Mouse (Mus musculus): ENCODE data around the gene Gm4881. TPM values are rescaled to one million over a fixed set of nuclear protein-coding genes. Genes with fewer than 3 reads are reported as not detected.
A peak's percentile ranks its signal among the peaks of the same experiment; 100 is the strongest.

Gene Gm4881
- polyA plus RNA-seq, 1 experiment from 2014 or later = not detected

GRCm38 (mm10) chr7:24948774-24949173 is 4.5 kb upstream of the Gm4881 start:
- 2% methylated on average over 28 of the region's 29 CpGs for WGBS
- H3K27ac ChIP-seq = no peak overlapping the region
- no peak overlapping the region; the same call in none of the 2 replicates for H3K4me3 ChIP-seq
- no peak for DNase-seq (ENCODE audit: extremely low spot score, low spot score)
- peaks cover 45% of the 10 kb centered on the region for H3K4me1 ChIP-seq
- H3K27me3 ChIP-seq (ENCODE audit: poor library complexity, severe bottlenecking) = peaks cover 100% of the 10 kb centered on the region
- H3K9me3 ChIP-seq = no peaks in the 10 kb centered on the region
- H3K36me3 ChIP-seq (replicated peaks) = no peaks in the 10 kb centered on the region

- Histone ChIP-seq H3K4me1 (peaks cover 43% of the 10 kb centered on the region), H3K9me3 (no peaks in the 10 kb centered on the region), H3K4me3 (no peak overlapping the region), H3K36me3 (replicated peaks) (no peaks in the 10 kb centered on the region), H3K27me3 (ENCODE audit: poor library complexity, severe bottlenecking) (peaks cover 100% of the 10 kb centered on the region), H3K27ac (no peak overlapping the region)
- DNase-seq (ENCODE audit: extremely low spot score, low spot score) = no peak
- WGBS = under 1% methylated on average over 7 of the region's 7 CpGs
These were observed 3.2 kb upstream of the Gm4881 start for GRCm38 (mm10) chr7:24947316-24948048.

GRCm38 (mm10) chr7:24943641-24944040 is 653 bp downstream of the Gm4881 start:
- Histone ChIP-seq H3K9me3 (no peaks in the 10 kb centered on the region), H3K27me3 (ENCODE audit: poor library complexity, severe bottlenecking) (peaks cover 100% of the 10 kb centered on the region), H3K4me1 (peaks cover 20% of the 10 kb centered on the region), H3K4me3 (peak overlapping the region; percentile 53; the same call in 1 of the 2 replicates), H3K27ac (no peak overlapping the region), H3K36me3 (replicated peaks) (no peaks in the 10 kb centered on the region)
- DNase-seq (ENCODE audit: extremely low spot score, low spot score) = no peak
- 7% methylated on average over 6 of the region's 6 CpGs for WGBS

GRCm38 (mm10) chr7:24931651-24932050 is 12.6 kb downstream of the Gm4881 start:
- peaks cover 12% of the 10 kb centered on the region for H3K36me3 ChIP-seq (replicated peaks)
- H3K4me3 ChIP-seq = peak overlapping the region; percentile 9; the same call in 1 of the 2 replicates
- H3K27me3 ChIP-seq (ENCODE audit: poor library complexity, severe bottlenecking) = peaks cover 93% of the 10 kb centered on the region
- peaks cover 59% of the 10 kb centered on the region for H3K4me1 ChIP-seq
- no peaks in the 10 kb centered on the region for H3K9me3 ChIP-seq
- no peak overlapping the region for H3K27ac ChIP-seq
- under 1% methylated on average over 15 of the region's 15 CpGs for WGBS
- no peak for DNase-seq (ENCODE audit: extremely low spot score, low spot score)

- WGBS = 55% methylated on average over 6 of the region's 6 CpGs
- no peak overlapping the region for H3K27ac ChIP-seq
- H3K4me3 ChIP-seq = no peak overlapping the region
- peaks cover 24% of the 10 kb centered on the region for H3K36me3 ChIP-seq (replicated peaks)
- no peaks in the 10 kb centered on the region for H3K9me3 ChIP-seq
- DNase-seq (ENCODE audit: extremely low spot score, low spot score) = no peak
- peaks cover 59% of the 10 kb centered on the region for H3K4me1 ChIP-seq
- H3K27me3 ChIP-seq (ENCODE audit: poor library complexity, severe bottlenecking) = peaks cover 81% of the 10 kb centered on the region
These were observed 13.8 kb downstream of the Gm4881 start for GRCm38 (mm10) chr7:24930475-24930874.

- Histone ChIP-seq H3K9me3 (peaks cover 4% of the 10 kb centered on the region; the same call in 1 of the 2 replicates), H3K4me1 (0 out of 2 replicates have a peak, but pooled peaks cover 4% of the 10 kb centered on the region), H3K27ac (no peak overlapping the region), H3K36me3 (replicated peaks) (peaks cover 84% of the 10 kb centered on the region), H3K4me3 (no peak overlapping the region), H3K27me3 (ENCODE audit: poor library complexity, severe bottlenecking) (no peaks in the 10 kb centered on the region)
- no peak for DNase-seq (ENCODE audit: extremely low spot score, low spot score)
- WGBS = 93% methylated on average over 9 of the region's 9 CpGs
These were observed 24.6 kb downstream of the Gm4881 start for GRCm38 (mm10) chr7:24919728-24920127.

GRCm38 (mm10) chr7:24918763-24919323 is 25.5 kb downstream of the Gm4881 start:
- no peak overlapping the region for H3K4me3 ChIP-seq
- no peak for DNase-seq (ENCODE audit: extremely low spot score, low spot score)
- WGBS = 94% methylated on average over 20 of the region's 20 CpGs
- H3K9me3 ChIP-seq = peaks cover 1% of the 10 kb centered on the region; the same call in 1 of the 2 replicates
- 0 out of 2 replicates have a peak, but pooled peaks cover 4% of the 10 kb centered on the region for H3K4me1 ChIP-seq
- H3K27me3 ChIP-seq (ENCODE audit: poor library complexity, severe bottlenecking) = no peaks in the 10 kb centered on the region
- H3K27ac ChIP-seq = no peak overlapping the region
- H3K36me3 ChIP-seq (replicated peaks) = peaks cover 75% of the 10 kb centered on the region

- Histone ChIP-seq H3K9me3 (no peaks in the 10 kb centered on the region), H3K27ac (no peak overlapping the region), H3K27me3 (ENCODE audit: poor library complexity, severe bottlenecking) (no peaks in the 10 kb centered on the region), H3K4me1 (peaks cover 4% of the 10 kb centered on the region), H3K4me3 (no peak overlapping the region), H3K36me3 (replicated peaks) (peaks cover 58% of the 10 kb centered on the region)
- DNase-seq (ENCODE audit: extremely low spot score, low spot score) = no peak
- WGBS = 93% methylated on average over 14 of the region's 14 CpGs
These were observed 31.8 kb downstream of the Gm4881 start for GRCm38 (mm10) chr7:24912480-24912879.

- H3K27me3 ChIP-seq (ENCODE audit: poor library complexity, severe bottlenecking) = no peaks in the 10 kb centered on the region
- H3K36me3 ChIP-seq (replicated peaks) = peaks cover 33% of the 10 kb centered on the region
- no peaks in the 10 kb centered on the region for H3K9me3 ChIP-seq
- peaks cover 52% of the 10 kb centered on the region for H3K4me1 ChIP-seq
- peak overlapping the region; percentile 51 for H3K27ac ChIP-seq
- 24% methylated on average over 13 of the region's 13 CpGs for WGBS
- no peak for DNase-seq (ENCODE audit: extremely low spot score, low spot score)
- peak overlapping the region; percentile 12 for H3K4me3 ChIP-seq
These were observed 37.0 kb downstream of the Gm4881 start for GRCm38 (mm10) chr7:24907211-24907748.

- H3K9me3 ChIP-seq = no peaks in the 10 kb centered on the region
- no peaks in the 10 kb centered on the region for H3K27me3 ChIP-seq (ENCODE audit: poor library complexity, severe bottlenecking)
- peaks cover 27% of the 10 kb centered on the region for H3K36me3 ChIP-seq (replicated peaks)
- H3K4me3 ChIP-seq = no peak overlapping the region
- 48% methylated on average over 6 of the region's 6 CpGs for WGBS
- peaks cover 59% of the 10 kb centered on the region for H3K4me1 ChIP-seq
- DNase-seq (ENCODE audit: extremely low spot score, low spot score) = no peak
- peak overlapping the region; percentile 51; the same call in 1 of the 2 replicates for H3K27ac ChIP-seq
These were observed 37.7 kb downstream of the Gm4881 start for GRCm38 (mm10) chr7:24906551-24906950.

- 11% methylated on average over 3 of the region's 3 CpGs for WGBS
- Histone ChIP-seq H3K4me1 (peaks cover 59% of the 10 kb centered on the region), H3K27me3 (ENCODE audit: poor library complexity, severe bottlenecking) (no peaks in the 10 kb centered on the region), H3K36me3 (replicated peaks) (peaks cover 24% of the 10 kb centered on the region), H3K4me3 (peak overlapping the region; percentile 75), H3K27ac (peak overlapping the region; percentile 85), H3K9me3 (no peaks in the 10 kb centered on the region)
- DNase-seq (ENCODE audit: extremely low spot score, low spot score) = peak; percentile 69
These were observed 39.4 kb downstream of the Gm4881 start for GRCm38 (mm10) chr7:24904936-24905335.

GRCm38 (mm10) chr7:24904070-24904483 is 40.2 kb downstream of the Gm4881 start:
- no peaks in the 10 kb centered on the region for H3K27me3 ChIP-seq (ENCODE audit: poor library complexity, severe bottlenecking)
- H3K27ac ChIP-seq = peak overlapping the region; percentile 85
- WGBS = under 1% methylated on average over 30 of the region's 30 CpGs

GRCm38 (mm10) chr7:24903444-24903825 is 40.9 kb downstream of the Gm4881 start:
- Histone ChIP-seq H3K36me3 (replicated peaks) (peaks cover 11% of the 10 kb centered on the region), H3K9me3 (no peaks in the 10 kb centered on the region), H3K4me3 (peak overlapping the region; percentile 75), H3K4me1 (peaks cover 59% of the 10 kb centered on the region), H3K27ac (peak overlapping the region; percentile 88), H3K27me3 (ENCODE audit: poor library complexity, severe bottlenecking) (no peaks in the 10 kb centered on the region)
- 43% methylated on average over 10 of the region's 10 CpGs for WGBS
- DNase-seq (ENCODE audit: extremely low spot score, low spot score) = no peak

More at GRCm38 (mm10) chr7:24904070-24904483, 40.2 kb downstream of the Gm4881 start:
- peak; percentile 96 for DNase-seq (ENCODE audit: extremely low spot score, low spot score)
- Histone ChIP-seq H3K4me3 (peak overlapping the region; percentile 75), H3K4me1 (peaks cover 59% of the 10 kb centered on the region), H3K36me3 (replicated peaks) (peaks cover 18% of the 10 kb centered on the region), H3K9me3 (no peaks in the 10 kb centered on the region)

Measured in forebrain, embryonic 10.5 days (tissue).